In genomic region chr2:45170272-45170671, GRCm38 (mm10) we compare ENCODE assay signal across 18 mouse cellular contexts. TPM values are rescaled to one million over a fixed set of nuclear protein-coding genes. Genes with fewer than 3 reads are reported as not detected.
DNase-seq lines count a peak whose midpoint lies in the region; ATAC-seq lines count a peak whose summit lies in the region.
"Had no signal": no experiment of that assay in that cellular context is flagged by ENCODE, and none has a peak within 500 bp of the region (broad histone marks: within the 10 kb centered on the region; RNA-seq: fewer than 3 reads in every experiment).

No protein-coding gene starts in this region.

- peak; percentile 14 for DNase-seq in retina, postnatal 7 days (ENCODE audit: low read depth, low spot score)
- DNase-seq in retina, postnatal 1 day: no peak
- DNase-seq in adrenal gland, adult 2 months: no peak
- DNase-seq: B cell, adult 2 months; cerebellum, adult 9-10 months; gastrocnemius, postnatal 14 days; kidney, adult 8-10 months; kidney, postnatal 4 days; spleen, adult 18-20 months; thymus, adult 2 months had no signal

- no peaks in the 10 kb centered on the region for H3K27me3 ChIP-seq in forebrain, embryonic 15.5 days
- no peaks in the 10 kb centered on the region for H3K27me3 ChIP-seq in forebrain, embryonic 16.5 days (replicated peaks; ENCODE audit: control insufficient read depth, insufficient read depth, low read length)
- no peaks in the 10 kb centered on the region for H3K27me3 ChIP-seq in hindbrain, embryonic 12.5 days
- H3K27me3 ChIP-seq: lung, embryonic 15.5 days had no signal

- WGBS in forebrain, embryonic 15.5 days: 27% methylated on average over 3 of the region's 3 CpGs
- 50% methylated on average over 3 of the region's 3 CpGs for WGBS in forebrain, embryonic 16.5 days
- 63% methylated on average over 3 of the region's 3 CpGs for WGBS in hindbrain, embryonic 12.5 days

- no peak overlapping the region for H3K9ac ChIP-seq in forebrain, embryonic 15.5 days (replicated peaks)
- no peak overlapping the region for H3K9ac ChIP-seq in forebrain, embryonic 16.5 days (replicated peaks; ENCODE audit: low read depth, low read length)
- H3K9ac ChIP-seq in hindbrain, embryonic 12.5 days: no peak overlapping the region
- H3K9ac ChIP-seq: lung, embryonic 15.5 days had no signal

- H3K36me3 ChIP-seq in forebrain, embryonic 15.5 days: no peaks in the 10 kb centered on the region
- H3K36me3 ChIP-seq in forebrain, embryonic 16.5 days (ENCODE audit: control insufficient read depth, insufficient read depth): no peaks in the 10 kb centered on the region
- H3K36me3 ChIP-seq in hindbrain, embryonic 12.5 days: no peaks in the 10 kb centered on the region
- H3K36me3 ChIP-seq: hindbrain, embryonic 10.5 days; lung, embryonic 15.5 days had no signal

- H3K9me3 ChIP-seq in forebrain, embryonic 15.5 days: no peaks in the 10 kb centered on the region
- H3K9me3 ChIP-seq in forebrain, embryonic 16.5 days (ENCODE audit: control insufficient read depth, low read length): peaks cover 3% of the 10 kb centered on the region; the same call in 1 of the 2 replicates
- H3K9me3 ChIP-seq in hindbrain, embryonic 12.5 days (replicated peaks): no peaks in the 10 kb centered on the region; the same call in 1 of the 2 replicates
- H3K9me3 ChIP-seq: lung, embryonic 15.5 days had no signal

- H3K4me2 ChIP-seq in forebrain, embryonic 15.5 days (replicated peaks): no peak overlapping the region
- H3K4me2 ChIP-seq in forebrain, embryonic 16.5 days (ENCODE audit: low read length): no peak overlapping the region
- H3K4me2 ChIP-seq in hindbrain, embryonic 12.5 days (replicated peaks): no peak overlapping the region
- H3K4me2 ChIP-seq: lung, embryonic 15.5 days had no signal

- ATAC-seq in forebrain, embryonic 15.5 days (replicated peaks): 0 out of 2 replicates have a peak, but pooled peaks have one; percentile 23
- no peak for ATAC-seq in forebrain, embryonic 16.5 days
- peak; percentile 22; the same call in 1 of the 2 replicates for ATAC-seq in megakaryocyte-erythroid progenitor cell, adult 5-6 weeks (replicated peaks; ENCODE audit: low FRiP score, low TSS enrichment, poor library complexity, severe bottlenecking)
- no peak for ATAC-seq in hindbrain, embryonic 12.5 days (ENCODE audit: low FRiP score)
- ATAC-seq: inflammation-experienced regulatory T-cells, adult 6 months had no signal

- H3K4me1 ChIP-seq in forebrain, embryonic 15.5 days: peaks cover 17% of the 10 kb centered on the region
- peaks cover 16% of the 10 kb centered on the region for H3K4me1 ChIP-seq in forebrain, embryonic 16.5 days (replicated peaks; ENCODE audit: control insufficient read depth, insufficient read depth, low read length)
- peaks cover 15% of the 10 kb centered on the region for H3K4me1 ChIP-seq in hindbrain, embryonic 12.5 days

- H3K27ac ChIP-seq in forebrain, embryonic 15.5 days (replicated peaks): no peak overlapping the region
- H3K27ac ChIP-seq in forebrain, embryonic 16.5 days (ENCODE audit: low read length): no peak overlapping the region
- no peak overlapping the region for H3K27ac ChIP-seq in hindbrain, embryonic 12.5 days
- H3K27ac ChIP-seq: lung, embryonic 15.5 days had no signal

- no peak overlapping the region for H3K4me3 ChIP-seq in forebrain, embryonic 15.5 days
- no peak overlapping the region for H3K4me3 ChIP-seq in forebrain, embryonic 16.5 days (replicated peaks; ENCODE audit: low read length)
- no peak overlapping the region for H3K4me3 ChIP-seq in hindbrain, embryonic 12.5 days
- H3K4me3 ChIP-seq: hindbrain, embryonic 10.5 days; lung, embryonic 15.5 days; myocyte had no signal

RNA-seq across cellular contexts. Expression of gene Zeb2, which starts 53.1 kb away (rescaled TPM):
- polyA plus RNA-seq in forebrain, embryonic 15.5 days (2015; fragmentation: Nextera tagmentation; extraction: Ambion mirVana): 106 and 119 TPM in 2 replicates
- polyA plus RNA-seq in forebrain, embryonic 16.5 days (2015; fragmentation: Nextera tagmentation; extraction: Ambion mirVana): 120 and 151 TPM in 2 replicates
- 118 and 125 TPM in 2 replicates for total RNA-seq in megakaryocyte-erythroid progenitor cell, adult 5-6 weeks (2014; fragmentation: Nextera tagmentation)
- 113 and 119 TPM in 2 replicates for total RNA-seq in megakaryocyte-erythroid progenitor cell, adult 5-6 weeks (2017)
- 100 to 1,000 TPM; 162 to 223 TPM for total RNA-seq in adrenal gland, adult 2 months (2021)
- 9.8 and 12.4 TPM in 2 replicates for polyA plus RNA-seq in adrenal gland, adult 2 months (2012; rRNA removed)
- polyA plus RNA-seq in hindbrain, embryonic 12.5 days (2016; fragmentation: Nextera tagmentation; extraction: Ambion mirVana): 47.3 and 60.5 TPM in 2 replicates

Comparison
In these comparisons a context has a peak if more than half of its experiments do, and no peak if none do; other contexts are left out.
1. ATAC-seq: peak in forebrain, embryonic 15.5 days (single experiment) and megakaryocyte-erythroid progenitor cell, adult 5-6 weeks (single experiment); none in forebrain, embryonic 16.5 days (single experiment) and hindbrain, embryonic 12.5 days (single experiment).